ENCODE assay signal across 9 mouse cellular contexts in the genomic region with DNA sequence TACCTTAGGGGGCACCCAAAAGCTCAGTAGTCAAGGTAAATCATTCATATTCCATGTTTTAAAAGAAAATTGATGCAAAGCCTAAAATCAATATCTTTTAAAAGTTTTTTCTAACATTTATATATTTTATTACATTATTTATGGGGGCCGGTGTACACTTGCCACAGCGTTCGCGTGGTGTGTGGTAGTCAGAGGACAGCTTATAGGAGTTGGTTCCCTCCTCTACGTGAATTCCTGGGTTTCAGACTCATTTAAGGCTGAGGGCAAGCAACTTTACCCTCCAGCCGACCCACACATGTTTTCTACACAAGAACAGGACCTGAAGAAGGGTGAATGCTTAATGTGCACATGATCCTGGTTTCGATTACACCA. TPM values are rescaled to one million over a fixed set of nuclear protein-coding genes. Genes with fewer than 3 reads are reported as not detected.
DNase-seq lines count a peak whose midpoint lies in the region; ATAC-seq and TF ChIP-seq lines count a peak whose summit lies in the region.
"Had no signal": no experiment of that assay in that cellular context is flagged by ENCODE, and none has a peak within 500 bp of the region (broad histone marks: within the 10 kb centered on the region; RNA-seq: fewer than 3 reads in every experiment).

No protein-coding gene starts in this region.

- intact Hi-C loops in heart, postnatal 14 days (cut with DNase I) = no loop called here

- ATAC-seq in heart, embryonic 12.5 days (ENCODE audit: insufficient number of reproducible peaks, low FRiP score) = no peak
- no peak for ATAC-seq in heart, postnatal 0 days (ENCODE audit: insufficient read depth, low read depth)

- TF ChIP-seq EP300 in ES-Bruce4 (IDR thresholded peaks at IDR 0.05; ENCODE audit: insufficient read depth, low read depth, low read length) = no peak
- TF ChIP-seq EP300 in heart, postnatal 0 days (IDR thresholded peaks at IDR 0.05; ENCODE audit: low read depth) = no peak

- peaks cover 26% of the 10 kb centered on the region for H3K4me1 ChIP-seq in heart, embryonic 12.5 days (replicated peaks)
- peaks cover 5% of the 10 kb centered on the region for H3K4me1 ChIP-seq in ES-Bruce4 (ENCODE audit: control insufficient read depth, insufficient read depth, low read length)
- peaks cover 13% of the 10 kb centered on the region for H3K4me1 ChIP-seq in heart, postnatal 0 days (ENCODE audit: control insufficient read depth, insufficient read depth)

- WGBS in heart, embryonic 12.5 days = 18% methylated on average over 7 of the region's 7 CpGs
- WGBS in heart, postnatal 0 days = 15% methylated on average over 7 of the region's 7 CpGs
- 14% methylated on average over 7 of the region's 7 CpGs for WGBS in macrophage (ENCODE audit: missing documents)

- DNase-seq in heart, postnatal 14 days = no peak
- no peak for DNase-seq in heart, postnatal 0 days (ENCODE audit: low spot score)
- DNase-seq in ovary, postnatal 36 days (ENCODE audit: low spot score) = no peak
- no peak for DNase-seq in right cerebral cortex, postnatal 14 days
- no peak for DNase-seq in embryo, embryonic 11 days

- H3K4me2 ChIP-seq in heart, embryonic 12.5 days = peak overlapping the region; percentile 83
- H3K4me2 ChIP-seq in heart, postnatal 0 days (ENCODE audit: low read depth, low read length) = peak overlapping the region; percentile 72

- H3K27me3 ChIP-seq in heart, embryonic 12.5 days (replicated peaks) = no peaks in the 10 kb centered on the region
- no peaks in the 10 kb centered on the region for H3K27me3 ChIP-seq in ES-Bruce4 (ENCODE audit: control insufficient read depth, insufficient read depth, low read length, poor library complexity, severe bottlenecking)
- H3K27me3 ChIP-seq in heart, postnatal 0 days (ENCODE audit: control insufficient read depth, insufficient read depth, low read length) = no peaks in the 10 kb centered on the region

- H3K4me3 ChIP-seq in heart, embryonic 12.5 days = peak overlapping the region; percentile 61
- H3K4me3 ChIP-seq in ES-Bruce4 (ENCODE audit: low read depth, low read length) = peak overlapping the region; percentile 89
- H3K4me3 ChIP-seq in heart, postnatal 0 days (ENCODE audit: low read depth, low read length) = peak overlapping the region; percentile 65
- H3K4me3 ChIP-seq in macrophage (ENCODE audit: inconsistent target) = peak overlapping the region; percentile 77

- no peaks in the 10 kb centered on the region for H3K36me3 ChIP-seq in heart, embryonic 12.5 days
- H3K36me3 ChIP-seq in ES-Bruce4 (ENCODE audit: control insufficient read depth, insufficient read depth, low read length, poor library complexity, severe bottlenecking) (no peaks in the 10 kb centered on the region), macrophage (ENCODE audit: inconsistent target) (no peaks in the 10 kb centered on the region)
- no peaks in the 10 kb centered on the region for H3K36me3 ChIP-seq in heart, postnatal 0 days (replicated peaks; ENCODE audit: control insufficient read depth, insufficient read depth, low read length)

- TF ChIP-seq CTCF in ES-Bruce4 (IDR thresholded peaks at IDR 0.05; ENCODE audit: low read depth, low read length) = no peak
- no peak for TF ChIP-seq CTCF in heart, postnatal 0 days (IDR thresholded peaks at IDR 0.05; ENCODE audit: low read depth)

- peak overlapping the region; percentile 81 for H3K9ac ChIP-seq in heart, embryonic 12.5 days
- peak overlapping the region; percentile 74 for H3K9ac ChIP-seq in ES-Bruce4 (ENCODE audit: low read depth, poor library complexity, severe bottlenecking)
- H3K9ac ChIP-seq in heart, postnatal 0 days (replicated peaks; ENCODE audit: low read depth, low read length) = peak overlapping the region; percentile 57

- peak overlapping the region; percentile 88 for H3K27ac ChIP-seq in heart, embryonic 12.5 days (ENCODE audit: poor library complexity, severe bottlenecking)
- H3K27ac ChIP-seq in ES-Bruce4 (ENCODE audit: insufficient read depth, low read length) (no peak overlapping the region), macrophage (peak overlapping the region; percentile 79)
- H3K27ac ChIP-seq in heart, postnatal 0 days (ENCODE audit: low read depth) = peak overlapping the region; percentile 89

- H3K79me2 ChIP-seq in macrophage (ENCODE audit: inconsistent target) = no peaks in the 10 kb centered on the region

- no peak for TF ChIP-seq POLR2A in ES-Bruce4 (IDR thresholded peaks at IDR 0.05; ENCODE audit: insufficient read depth, low read length)

- no peaks in the 10 kb centered on the region for H3K9me3 ChIP-seq in heart, embryonic 12.5 days (replicated peaks)
- no peaks in the 10 kb centered on the region for H3K9me3 ChIP-seq in ES-Bruce4 (replicated peaks; ENCODE audit: control insufficient read depth, insufficient read depth, low read length, poor library complexity, severe bottlenecking)
- H3K9me3 ChIP-seq in heart, postnatal 0 days (replicated peaks; ENCODE audit: control insufficient read depth, low read length) = no peaks in the 10 kb centered on the region

RNA-seq across cellular contexts. Expression of a gene that starts 0.7 kb away (rescaled TPM):
- 11.3 and 12.3 TPM in 2 replicates for polyA plus RNA-seq in heart, embryonic 12.5 days (2016; fragmentation: Nextera tagmentation; extraction: Ambion mirVana)
- total RNA-seq in heart, postnatal 14 days (2021) = 1 to 10 TPM; 7.0 to 7.5 TPM
- polyA plus RNA-seq in ES-Bruce4 (2011; ENCODE audit: insufficient read depth, insufficient read length, low read depth, missing spikeins) (11.6 and 12.8 TPM in 2 replicates), macrophage (2018) (2.3 to 6.0 TPM (median 4.3 TPM) in 3 replicates)
- total RNA-seq in heart, postnatal 0 days (2014; rRNA removed; ENCODE audit: low replicate concordance) = 13.8 and 18.2 TPM in 2 replicates
- polyA plus RNA-seq in heart, postnatal 0 days (2015; fragmentation: Nextera tagmentation; extraction: Ambion mirVana) = 9.6 and 10.1 TPM in 2 replicates
- 10 to 100 TPM in 8 of 26 experiments, 1 to 10 TPM in 18; 2.1 to 22.8 (median 8.2) TPM for total RNA-seq in macrophage (2018; cell fraction: chromatin; rRNA removed)
- total RNA-seq in macrophage (2018; cell fraction: cytosol; rRNA removed) = 1 to 10 TPM; 1.4 to 4.6 (median 3.2) TPM
- 10 to 100 TPM in 3 of 26 experiments, 1 to 10 TPM in 23; 1.6 to 17.6 (median 5.7) TPM for total RNA-seq in macrophage (2018; cell fraction: nucleus; rRNA removed)

RNA-seq across cellular contexts. Expression of a gene that starts 10.5 kb away (rescaled TPM):
- polyA plus RNA-seq in heart, embryonic 12.5 days (2016; fragmentation: Nextera tagmentation; extraction: Ambion mirVana) = 0.15 and 0.21 TPM in 2 replicates
- total RNA-seq in heart, postnatal 14 days (2021) = under 1 TPM; 0.10 to 0.15 TPM
- polyA plus RNA-seq in ES-Bruce4 (2011; ENCODE audit: insufficient read depth, insufficient read length, low read depth, missing spikeins) (0.13 TPM in 1 of 2 replicates, not detected in the other), macrophage (2018) (not detected in 3 replicates)
- 0.15 and 1.6 TPM in 2 replicates for total RNA-seq in heart, postnatal 0 days (2014; rRNA removed; ENCODE audit: low replicate concordance)
- polyA plus RNA-seq in heart, postnatal 0 days (2015; fragmentation: Nextera tagmentation; extraction: Ambion mirVana) = not detected in 2 replicates
- total RNA-seq in macrophage (2018; cell fraction: chromatin; rRNA removed) = under 1 TPM in 3 of 26 experiments, not detected in 23; 0.16 to 0.63 (median 0.20) TPM
- total RNA-seq in macrophage (2018; cell fraction: cytosol; rRNA removed) = under 1 TPM in 3 of 26 experiments, not detected in 23; 0.05 TPM
- total RNA-seq in macrophage (2018; cell fraction: nucleus; rRNA removed) = under 1 TPM in 2 of 26 experiments, not detected in 24; 0.12 to 0.15 TPM

RNA-seq across cellular contexts. Expression of a gene that starts 19.9 kb away (rescaled TPM):
- 0.51 and 0.86 TPM in 2 replicates for polyA plus RNA-seq in heart, embryonic 12.5 days (2016; fragmentation: Nextera tagmentation; extraction: Ambion mirVana)
- 1 to 10 TPM; 1.2 to 1.3 TPM for total RNA-seq in heart, postnatal 14 days (2021)
- polyA plus RNA-seq in ES-Bruce4 (2011; ENCODE audit: insufficient read depth, insufficient read length, low read depth, missing spikeins) = 6.7 and 7.1 TPM in 2 replicates
- total RNA-seq in heart, postnatal 0 days (2014; rRNA removed; ENCODE audit: low replicate concordance) = 2.9 and 3.5 TPM in 2 replicates
- polyA plus RNA-seq in heart, postnatal 0 days (2015; fragmentation: Nextera tagmentation; extraction: Ambion mirVana) = 0.33 and 0.34 TPM in 2 replicates
- 1 to 10 TPM in 22 of 26 experiments, under 1 TPM in 4; 0.42 to 5.7 (median 1.9) TPM for total RNA-seq in macrophage (2018; cell fraction: chromatin; rRNA removed)
- 1 to 10 TPM in 17 of 26 experiments, under 1 TPM in 9; 0.33 to 3.9 (median 1.4) TPM for total RNA-seq in macrophage (2018; cell fraction: cytosol; rRNA removed)
- total RNA-seq in macrophage (2018; cell fraction: nucleus; rRNA removed) = 1 to 10 TPM in 22 of 26 experiments, under 1 TPM in 4; 0.52 to 6.7 (median 1.9) TPM
- 0.52 to 1.4 TPM (median 0.90 TPM) in 3 replicates for polyA plus RNA-seq in macrophage (2018)

RNA-seq across cellular contexts. Expression of a gene that starts 29.4 kb away (rescaled TPM):
- polyA plus RNA-seq in heart, embryonic 12.5 days (2016; fragmentation: Nextera tagmentation; extraction: Ambion mirVana) = not detected in 2 replicates
- not detected for total RNA-seq in heart, postnatal 14 days (2021)
- not detected in 2 replicates for polyA plus RNA-seq in ES-Bruce4 (2011; ENCODE audit: insufficient read depth, insufficient read length, low read depth, missing spikeins)
- 0.12 TPM in 1 of 2 replicates, not detected in the other for total RNA-seq in heart, postnatal 0 days (2014; rRNA removed; ENCODE audit: low replicate concordance)
- polyA plus RNA-seq in heart, postnatal 0 days (2015; fragmentation: Nextera tagmentation; extraction: Ambion mirVana) = not detected in 2 replicates
- not detected for total RNA-seq in macrophage (2018; cell fraction: chromatin; rRNA removed)
- total RNA-seq in macrophage (2018; cell fraction: cytosol; rRNA removed) = not detected
- not detected for total RNA-seq in macrophage (2018; cell fraction: nucleus; rRNA removed)
- polyA plus RNA-seq in macrophage (2018) = not detected in 3 replicates
- total RNA-seq: neutrophil, adult 5-6 weeks had no signal

RNA-seq across cellular contexts. Expression of a gene that starts 44.3 kb away (rescaled TPM):
- 0.06 and 0.08 TPM in 2 replicates for polyA plus RNA-seq in heart, embryonic 12.5 days (2016; fragmentation: Nextera tagmentation; extraction: Ambion mirVana)
- under 1 TPM in 1 of 2 experiments, not detected in 1; 0.14 TPM for total RNA-seq in heart, postnatal 14 days (2021)
- polyA plus RNA-seq in ES-Bruce4 (2011; ENCODE audit: insufficient read depth, insufficient read length, low read depth, missing spikeins) (0.24 and 0.33 TPM in 2 replicates), macrophage (2018) (not detected in 3 replicates)
- total RNA-seq in heart, postnatal 0 days (2014; rRNA removed; ENCODE audit: low replicate concordance) = 0.31 TPM in 1 of 2 replicates, not detected in the other
- polyA plus RNA-seq in heart, postnatal 0 days (2015; fragmentation: Nextera tagmentation; extraction: Ambion mirVana) = 0.03 and 0.05 TPM in 2 replicates
- not detected for total RNA-seq in macrophage (2018; cell fraction: chromatin; rRNA removed)
- not detected for total RNA-seq in macrophage (2018; cell fraction: cytosol; rRNA removed)
- total RNA-seq in macrophage (2018; cell fraction: nucleus; rRNA removed) = not detected
- total RNA-seq: neutrophil, adult 5-6 weeks had no signal
